Mouse (Mus musculus): ENCODE data around the gene Idh2.
"Not testable (repeated sequence)": the region's sequence is repeated elsewhere in the genome, so short reads cannot be mapped to it uniquely, and the experiment has no call there.

Gene Idh2

DNA sequence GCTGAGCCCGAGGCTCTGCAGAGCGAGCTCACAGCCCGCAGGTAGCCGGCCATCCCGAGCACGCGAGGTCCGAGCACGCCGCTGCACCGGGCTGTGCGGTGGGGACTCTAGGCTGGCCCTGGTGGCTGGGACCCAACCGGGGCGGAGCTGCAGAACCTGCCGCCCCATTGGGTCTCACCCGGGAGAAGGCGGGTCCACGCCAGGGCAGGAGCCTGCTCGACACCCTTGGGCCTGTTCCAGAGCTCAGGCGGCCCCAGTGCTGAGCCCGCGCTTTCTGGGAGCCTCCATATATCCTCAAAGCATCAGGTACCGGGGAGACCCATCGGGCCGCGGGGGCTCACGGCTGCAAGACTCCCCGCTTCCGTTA, at the start of gene Idh2:
Gene Idh2 (minus strand): TSS at position 169 of the 367 bp plus-strand sequence.
- peak; percentile 91 for DNase-seq (ENCODE audit: low spot score)

DNA sequence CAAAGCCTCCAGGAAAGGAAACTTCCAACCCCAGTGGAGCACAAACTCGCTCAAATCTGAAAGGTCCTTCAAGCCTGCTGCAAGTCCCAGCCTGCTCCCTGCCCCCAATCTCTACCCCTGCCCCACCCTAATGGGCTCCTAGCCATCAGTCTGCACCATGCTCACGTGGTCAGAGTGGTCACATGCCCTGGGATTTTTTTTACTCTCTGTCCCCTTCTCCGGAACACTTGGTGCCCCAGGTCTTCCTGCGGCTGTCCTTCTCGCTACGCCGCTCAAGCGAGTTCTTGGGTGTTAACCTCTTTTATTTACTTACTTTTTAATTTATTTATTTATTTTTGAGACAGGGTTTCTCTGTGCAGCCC, 45.7 kb upstream of the Idh2 start:
- peak; percentile 75 for DNase-seq (ENCODE audit: low spot score)

DNA sequence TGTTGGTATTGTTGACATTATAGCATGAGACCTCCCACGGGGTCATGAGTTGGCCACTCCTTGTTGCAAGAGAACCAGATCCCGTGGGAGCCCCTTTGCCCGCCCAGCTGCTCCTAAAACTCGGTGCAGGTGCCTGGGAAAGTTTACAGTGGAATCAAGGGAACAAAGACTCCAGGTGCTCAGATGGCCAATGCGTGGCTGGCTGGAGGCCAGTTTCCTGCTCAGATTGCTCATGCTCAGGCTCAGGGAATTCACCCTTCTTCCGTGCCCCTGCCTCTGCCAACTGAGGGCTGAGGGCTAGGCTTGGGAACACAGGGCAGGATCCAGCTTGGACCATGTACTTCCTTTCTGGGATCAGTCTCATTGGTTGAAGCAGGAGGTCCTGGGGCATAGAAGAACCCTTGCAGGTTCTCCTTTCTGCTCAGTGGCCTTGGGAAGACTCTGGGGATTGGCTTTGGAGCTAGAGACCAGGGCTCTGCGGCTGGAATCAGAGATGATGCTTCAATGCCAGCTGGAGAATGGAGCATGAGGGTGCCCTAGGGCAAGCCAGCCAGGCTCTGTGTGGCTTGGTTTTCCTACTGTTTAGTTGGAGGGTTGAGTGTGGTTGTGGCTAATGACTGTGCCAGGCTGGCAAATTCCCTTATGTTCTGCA, 45.2 kb upstream of the Idh2 start:
- DNase-seq (ENCODE audit: low spot score), result peak; percentile 17

- no peak for DNase-seq (ENCODE audit: low spot score)
These were observed 43.5 kb upstream of the Idh2 start for GRCm38 (mm10) chr7:80158496-80159268.

DNA sequence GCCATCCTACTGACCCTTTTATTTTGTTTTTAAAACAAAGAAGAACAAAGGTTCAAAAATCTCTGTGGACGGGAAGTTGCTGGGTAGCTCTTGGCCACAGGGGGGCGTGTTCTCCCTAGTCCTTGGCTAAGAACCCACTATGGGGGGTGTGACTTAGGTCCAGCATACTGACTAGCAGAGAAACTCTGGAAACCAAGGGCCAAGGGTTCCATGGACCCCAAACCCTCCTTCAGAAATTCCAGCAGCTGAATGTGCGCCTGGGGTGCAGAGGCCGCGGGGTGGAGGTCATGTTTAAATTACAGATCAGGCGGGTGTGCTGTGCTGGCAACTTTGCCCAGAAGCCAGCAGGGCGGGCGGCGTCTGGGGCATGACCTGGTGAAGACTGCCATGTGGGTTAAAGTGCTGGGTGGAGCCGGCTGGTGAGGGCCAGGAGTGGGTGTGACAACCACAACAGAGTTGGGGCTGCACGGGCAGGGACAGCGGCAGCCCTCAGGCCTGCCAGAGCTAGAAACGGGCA, 41.6 kb upstream of the Idh2 start:
- DNase-seq (ENCODE audit: low spot score), result peak; percentile 74

DNA sequence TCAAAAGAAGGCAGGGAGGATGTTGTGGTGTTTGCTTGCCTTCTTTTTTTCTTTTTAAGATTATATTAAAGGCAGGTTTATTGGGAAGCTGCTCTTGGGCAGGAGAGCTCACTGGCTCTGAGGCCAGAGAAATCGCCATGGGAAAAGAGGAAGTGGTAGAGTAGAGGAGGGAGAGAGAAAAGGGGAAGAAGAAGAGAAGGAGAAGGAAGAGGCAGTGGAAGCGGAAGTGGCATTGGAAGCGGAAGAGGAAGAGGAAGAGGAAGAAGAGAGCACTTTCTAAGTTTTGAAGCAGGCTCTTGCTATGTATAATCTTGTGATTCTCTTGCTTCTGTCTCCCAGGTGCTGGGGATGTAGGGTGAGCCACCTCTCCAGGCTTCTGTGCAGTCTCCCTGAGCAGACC, 39.5 kb upstream of the Idh2 start:
- DNase-seq (ENCODE audit: low spot score), result no peak

DNA sequence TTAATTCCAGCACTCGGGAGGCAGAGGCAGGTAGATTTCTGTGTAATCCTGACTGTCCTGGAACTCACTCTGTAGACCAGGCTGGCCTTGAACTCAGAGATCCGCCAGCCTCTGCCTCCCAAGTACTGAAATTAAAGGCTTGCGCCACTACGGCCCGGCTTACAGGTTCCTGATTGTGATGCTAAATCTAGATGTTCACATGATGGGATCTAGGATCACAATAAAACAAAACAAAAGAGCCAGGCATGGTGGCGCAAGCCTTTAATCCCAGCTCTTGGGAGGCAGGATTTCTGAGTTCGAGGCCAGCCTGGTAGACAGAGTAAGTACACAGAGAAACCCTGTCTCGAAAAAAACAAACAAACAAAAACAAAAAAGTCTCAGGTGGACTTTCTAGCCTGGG, 37.6 kb upstream of the Idh2 start:
- no peak for DNase-seq (ENCODE audit: low spot score)

GRCm38 (mm10) chr7:80152152-80152551, 37.0 kb upstream of the Idh2 start:
- no peak for DNase-seq (ENCODE audit: low spot score)

- no peak for DNase-seq (ENCODE audit: low spot score)
These were observed 34.2 kb upstream of the Idh2 start for GRCm38 (mm10) chr7:80149356-80149755.

- no peak for DNase-seq (ENCODE audit: low spot score)
These were observed 30.9 kb upstream of the Idh2 start for GRCm38 (mm10) chr7:80146077-80146476.

DNA sequence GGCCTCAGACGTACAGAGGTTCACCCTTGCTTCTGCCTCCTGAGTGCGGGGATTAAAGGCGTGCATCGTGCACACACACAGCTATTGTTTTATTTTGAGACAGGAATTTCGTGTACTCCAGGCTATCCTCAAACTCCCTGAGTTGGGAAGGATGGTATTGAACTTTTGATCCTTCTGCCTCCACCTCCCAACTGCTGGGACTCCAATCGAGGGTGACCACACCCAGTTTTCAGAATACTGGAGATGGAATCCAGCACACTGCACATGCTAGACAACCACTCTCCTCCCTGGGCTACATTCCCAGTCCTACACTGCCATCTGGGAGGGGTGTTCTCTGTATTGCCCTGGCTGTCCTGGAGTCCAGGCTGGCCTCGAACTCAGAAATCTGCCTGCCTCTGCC, 29.5 kb upstream of the Idh2 start:
- no peak for DNase-seq (ENCODE audit: low spot score)

GRCm38 (mm10) chr7:80143331-80144273, 28.4 kb upstream of the Idh2 start:
- peak; percentile 54 for DNase-seq (ENCODE audit: low spot score)

DNA sequence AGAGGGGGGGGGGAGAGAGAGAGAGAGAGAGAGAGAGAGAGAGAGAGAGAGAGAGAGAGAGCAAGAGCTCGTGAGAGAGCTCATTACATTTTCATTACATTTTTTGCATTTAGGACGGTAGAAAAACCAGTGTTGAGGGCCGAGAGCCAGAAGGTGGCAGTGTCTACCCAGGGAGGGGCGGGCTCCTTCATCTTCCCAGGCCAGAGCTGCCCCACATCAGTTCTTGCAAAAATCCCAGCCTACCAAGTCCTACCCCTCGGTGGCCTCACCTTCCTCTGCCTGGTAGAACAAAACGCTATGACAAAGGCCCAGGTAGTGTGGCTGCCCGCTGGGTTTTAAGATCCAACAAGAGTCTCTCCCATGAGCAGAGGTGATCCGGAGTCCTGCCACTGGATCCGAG, 25.6 kb upstream of the Idh2 start:
- peak; percentile 52 for DNase-seq (ENCODE audit: low spot score)

DNA sequence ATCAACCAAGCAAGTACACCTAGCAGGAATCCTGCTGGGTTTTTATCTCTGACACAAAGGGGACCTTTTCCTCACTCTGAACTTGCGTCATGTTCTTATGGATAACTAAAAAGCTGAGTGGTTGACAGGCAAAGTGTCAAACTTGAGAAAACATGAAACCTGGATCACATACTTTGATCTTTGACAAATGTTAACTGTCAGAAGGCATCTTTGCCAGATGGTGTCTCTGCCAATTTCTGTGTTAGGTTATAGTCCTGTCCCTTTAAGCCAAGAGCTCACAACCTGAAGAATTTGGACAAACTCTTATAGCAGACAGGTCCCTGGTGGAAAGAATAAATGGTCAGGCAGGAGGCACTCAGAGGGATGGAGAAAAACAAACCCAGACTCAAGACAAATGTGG, 23.2 kb upstream of the Idh2 start:
- DNase-seq (ENCODE audit: low spot score), result no peak

GRCm38 (mm10) chr7:80135173-80135532, 20.0 kb upstream of the Idh2 start:
- DNase-seq (ENCODE audit: low spot score), result no peak

GRCm38 (mm10) chr7:80134454-80135172, 19.4 kb upstream of the Idh2 start:
- DNase-seq (ENCODE audit: low spot score), result peak; percentile 85

GRCm38 (mm10) chr7:80132541-80132940, 17.3 kb upstream of the Idh2 start:
- DNase-seq (ENCODE audit: low spot score), result no peak

- not testable (repeated sequence) for DNase-seq (ENCODE audit: low spot score)
These were observed 16.1 kb upstream of the Idh2 start for GRCm38 (mm10) chr7:80131315-80131714.

GRCm38 (mm10) chr7:80130344-80131055, 15.3 kb upstream of the Idh2 start:
- DNase-seq (ENCODE audit: low spot score), result no peak

DNA sequence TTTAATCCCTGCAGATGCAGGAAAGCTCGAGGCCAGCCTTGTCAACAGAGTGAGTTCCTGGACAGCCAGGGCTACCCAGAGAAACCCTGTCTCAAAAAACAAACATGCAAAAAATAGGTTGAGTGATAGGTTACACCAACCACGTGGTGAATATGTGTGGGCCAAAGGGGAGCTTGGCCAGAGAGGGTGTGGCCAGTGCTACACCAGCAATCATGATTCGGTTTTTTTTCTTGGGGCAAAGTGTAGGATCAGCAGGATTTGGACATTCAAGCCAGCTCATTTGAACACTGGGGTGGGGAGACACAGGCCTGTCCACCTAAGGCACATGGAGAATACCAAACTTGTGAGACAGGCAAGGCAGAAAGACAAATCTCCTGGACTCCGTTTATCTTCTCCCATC, 14.1 kb upstream of the Idh2 start:
- DNase-seq (ENCODE audit: low spot score), result no peak

- DNase-seq (ENCODE audit: low spot score), result no peak
These were observed 8.5 kb upstream of the Idh2 start for GRCm38 (mm10) chr7:80123672-80124071.

Measured in ovary, adult 18-20 months (tissue).